Mouse (Mus musculus): Measurements from ENCODE around the gene Bcl11a. TPM values are rescaled to one million over a fixed set of nuclear protein-coding genes. Genes with fewer than 3 reads are reported as not detected.

Gene Bcl11a
- polyA plus RNA-seq (2015; fragmentation: Nextera tagmentation; extraction: Ambion mirVana): 2.4 and 2.6 TPM in 2 replicates

GRCm38 (mm10) chr11:24077795-24078705 is at the start of gene Bcl11a:
TSS of gene Bcl11a (plus strand) at chr11:24078056.
- peak within 1 kb of the TSS; percentile 66 for H3K4me3 ChIP-seq (ENCODE audit: low read depth, low read length)
- no peaks in the 10 kb centered on the region for H3K9me3 ChIP-seq (ENCODE audit: low read length)
- WGBS: under 1% methylated on average over 39 of the region's 51 CpGs
- ATAC-seq (peak; percentile 68), DNase-seq (ENCODE audit: low spot score) (peak; percentile 90)
- peak within 1 kb of the TSS; percentile 36; the same call in 1 of the 2 replicates for H3K9ac ChIP-seq (replicated peaks; ENCODE audit: low read depth)
- TF ChIP-seq CTCF (IDR thresholded peaks at IDR 0.05) (no peak), EP300 (IDR thresholded peaks at IDR 0.05) (no peak)
- H3K4me1 ChIP-seq (ENCODE audit: insufficient read depth, low read depth, low read length): peaks cover 3% of the 10 kb centered on the region; the same call in 1 of the 2 replicates
- peak within 1 kb of the TSS; percentile 100 for H3K4me2 ChIP-seq (replicated peaks; ENCODE audit: low read depth, low read length)
- H3K27me3 ChIP-seq (replicated peaks; ENCODE audit: insufficient read depth, low read length): peaks cover 20% of the 10 kb centered on the region
- peak within 1 kb of the TSS; percentile 26; the same call in 1 of the 2 replicates for H3K27ac ChIP-seq (ENCODE audit: low read length)
- H3K36me3 ChIP-seq (ENCODE audit: insufficient read depth, low read length): no peaks in the 10 kb centered on the region

GRCm38 (mm10) chr11:24044025-24044424 is 33.8 kb upstream of the Bcl11a start:
- no peak overlapping the region for H3K4me3 ChIP-seq (ENCODE audit: low read depth, low read length)
- H3K27me3 ChIP-seq (replicated peaks; ENCODE audit: insufficient read depth, low read length): no peaks in the 10 kb centered on the region
- DNase-seq (ENCODE audit: low spot score) (no peak), ATAC-seq (no peak)
- no peak overlapping the region for H3K9ac ChIP-seq (replicated peaks; ENCODE audit: low read depth)
- no peaks in the 10 kb centered on the region for H3K4me1 ChIP-seq (ENCODE audit: insufficient read depth, low read depth, low read length)
- no peaks in the 10 kb centered on the region for H3K9me3 ChIP-seq (ENCODE audit: low read length)
- H3K27ac ChIP-seq (ENCODE audit: low read length): no peak overlapping the region
- H3K36me3 ChIP-seq (ENCODE audit: insufficient read depth, low read length): no peaks in the 10 kb centered on the region
- H3K4me2 ChIP-seq (replicated peaks; ENCODE audit: low read depth, low read length): no peak overlapping the region
- no peak for TF ChIP-seq EP300 (IDR thresholded peaks at IDR 0.05)
- TF ChIP-seq CTCF (IDR thresholded peaks at IDR 0.05): no peak
- 50% methylated on average over 6 of the region's 6 CpGs for WGBS

- Histone ChIP-seq H3K9me3 (ENCODE audit: low read length) (no peaks in the 10 kb centered on the region), H3K4me2 (replicated peaks; ENCODE audit: low read depth, low read length) (peak overlapping the region; percentile 72), H3K4me3 (ENCODE audit: low read depth, low read length) (peak overlapping the region; percentile 42), H3K27ac (ENCODE audit: low read length) (no peak overlapping the region), H3K4me1 (ENCODE audit: insufficient read depth, low read depth, low read length) (no peaks in the 10 kb centered on the region), H3K27me3 (replicated peaks; ENCODE audit: insufficient read depth, low read length) (0 out of 2 replicates have a peak, but pooled peaks cover 5% of the 10 kb centered on the region), H3K36me3 (ENCODE audit: insufficient read depth, low read length) (no peaks in the 10 kb centered on the region), H3K9ac (replicated peaks; ENCODE audit: low read depth) (no peak overlapping the region)
- 4% methylated on average over 28 of the region's 28 CpGs for WGBS
- DNase-seq (ENCODE audit: low spot score): peak; percentile 69
- peak; percentile 100 for TF ChIP-seq CTCF (IDR thresholded peaks at IDR 0.05)
- no peak for TF ChIP-seq EP300 (IDR thresholded peaks at IDR 0.05)
- peak; percentile 66 for ATAC-seq
Measured at GRCm38 (mm10) chr11:24049226-24050031, 28.4 kb upstream of the Bcl11a start.

GRCm38 (mm10) chr11:24050032-24050757 is 27.7 kb upstream of the Bcl11a start:
- TF ChIP-seq EP300 (IDR thresholded peaks at IDR 0.05): no peak
- no peak for TF ChIP-seq CTCF (IDR thresholded peaks at IDR 0.05)
- Histone ChIP-seq H3K4me1 (ENCODE audit: insufficient read depth, low read depth, low read length) (no peaks in the 10 kb centered on the region), H3K4me3 (ENCODE audit: low read depth, low read length) (no peak overlapping the region), H3K27ac (ENCODE audit: low read length) (no peak overlapping the region), H3K27me3 (replicated peaks; ENCODE audit: insufficient read depth, low read length) (0 out of 2 replicates have a peak, but pooled peaks cover 5% of the 10 kb centered on the region), H3K9me3 (ENCODE audit: low read length) (no peaks in the 10 kb centered on the region), H3K36me3 (ENCODE audit: insufficient read depth, low read length) (no peaks in the 10 kb centered on the region), H3K4me2 (replicated peaks; ENCODE audit: low read depth, low read length) (no peak overlapping the region), H3K9ac (replicated peaks; ENCODE audit: low read depth) (no peak overlapping the region)
- 70% methylated on average over 11 of the region's 11 CpGs for WGBS
- DNase-seq (ENCODE audit: low spot score): no peak
- ATAC-seq: no peak

GRCm38 (mm10) chr11:24052882-24053281 is 25.0 kb upstream of the Bcl11a start:
- no peaks in the 10 kb centered on the region for H3K4me1 ChIP-seq (ENCODE audit: insufficient read depth, low read depth, low read length)
- H3K36me3 ChIP-seq (ENCODE audit: insufficient read depth, low read length): no peaks in the 10 kb centered on the region
- DNase-seq (ENCODE audit: low spot score): no peak
- no peak for TF ChIP-seq EP300 (IDR thresholded peaks at IDR 0.05)
- peak; percentile 44 for TF ChIP-seq CTCF (IDR thresholded peaks at IDR 0.05)
- no peak overlapping the region for H3K9ac ChIP-seq (replicated peaks; ENCODE audit: low read depth)
- H3K27ac ChIP-seq (ENCODE audit: low read length): no peak overlapping the region
- H3K4me2 ChIP-seq (replicated peaks; ENCODE audit: low read depth, low read length): no peak overlapping the region
- H3K4me3 ChIP-seq (ENCODE audit: low read depth, low read length): no peak overlapping the region
- no peak for ATAC-seq
- H3K27me3 ChIP-seq (replicated peaks; ENCODE audit: insufficient read depth, low read length): 0 out of 2 replicates have a peak, but pooled peaks cover 5% of the 10 kb centered on the region
- WGBS: 56% methylated on average over 6 of the region's 6 CpGs
- H3K9me3 ChIP-seq (ENCODE audit: low read length): no peaks in the 10 kb centered on the region
